Mouse (Mus musculus): ENCODE results near the gene Inmt. TPM values are rescaled to one million over a fixed set of nuclear protein-coding genes. Genes with fewer than 3 reads are reported as not detected.

Gene Inmt
- total RNA-seq, 2 experiments from 2014 or later: 13.8 to 16.1 TPM

- no peak for DNase-seq (ENCODE audit: low spot score)
Measured at GRCm38 (mm10) chr6:55171638-55172037, 3.2 kb downstream of the Inmt start.

GRCm38 (mm10) chr6:55169818-55170217, 5.0 kb downstream of the Inmt start:
- DNase-seq (ENCODE audit: low spot score): no peak

GRCm38 (mm10) chr6:55166777-55167463, 7.9 kb downstream of the Inmt start:
- peak; percentile 81 for DNase-seq (ENCODE audit: low spot score)

- no peak for DNase-seq (ENCODE audit: low spot score)
Measured at GRCm38 (mm10) chr6:55163046-55163584, 11.7 kb downstream of the Inmt start.

GRCm38 (mm10) chr6:55161311-55161761, 13.5 kb downstream of the Inmt start:
- DNase-seq (ENCODE audit: low spot score): no peak

- DNase-seq (ENCODE audit: low spot score): no peak
Measured at GRCm38 (mm10) chr6:55159256-55159655, 15.6 kb downstream of the Inmt start.

GRCm38 (mm10) chr6:55152226-55152625, 22.6 kb downstream of the Inmt start:
- no peak for DNase-seq (ENCODE audit: low spot score)

- no peak for DNase-seq (ENCODE audit: low spot score)
Measured at GRCm38 (mm10) chr6:55146138-55146537, 28.7 kb downstream of the Inmt start.

GRCm38 (mm10) chr6:55145285-55145684, 29.6 kb downstream of the Inmt start:
- peak; percentile 28 for DNase-seq (ENCODE audit: low spot score)

- peak; percentile 79 for DNase-seq (ENCODE audit: low spot score)
Measured at GRCm38 (mm10) chr6:55138343-55138742, 36.5 kb downstream of the Inmt start.

- DNase-seq (ENCODE audit: low spot score): no peak
Measured at GRCm38 (mm10) chr6:55133425-55133824, 41.4 kb downstream of the Inmt start.

- peak; percentile 59 for DNase-seq (ENCODE audit: low spot score)
Measured at GRCm38 (mm10) chr6:55132794-55133193, 42.0 kb downstream of the Inmt start, which contains the start of gene Crhr2. Gene Crhr2, minus strand, starts transcription at chr6:55133016.

GRCm38 (mm10) chr6:55131301-55131700, 43.5 kb downstream of the Inmt start:
- DNase-seq (ENCODE audit: low spot score): peak; percentile 48

- no peak for DNase-seq (ENCODE audit: low spot score)
Measured at GRCm38 (mm10) chr6:55130631-55131030, 44.2 kb downstream of the Inmt start.

- DNase-seq (ENCODE audit: low spot score): peak; percentile 74
Measured at GRCm38 (mm10) chr6:55128391-55128790, 46.5 kb downstream of the Inmt start.

GRCm38 (mm10) chr6:55126576-55126975, 48.3 kb downstream of the Inmt start:
- DNase-seq (ENCODE audit: low spot score): peak; percentile 50

GRCm38 (mm10) chr6:55123056-55123455, 51.8 kb downstream of the Inmt start:
- DNase-seq (ENCODE audit: low spot score): peak; percentile 60

Other genes starting within 250 kb of the Inmt start
- gene Nod1, start 202.4 kb downstream of the Inmt start, total RNA-seq (2021): 1 to 10 TPM; 7.1 to 8.1 TPM
- gene Ggct, start 182.1 kb downstream of the Inmt start, total RNA-seq (2021): 1 to 10 TPM; 6.6 to 8.3 TPM
- 10 to 100 TPM; 59.2 to 59.4 TPM for gene Gars, start 137.0 kb downstream of the Inmt start, total RNA-seq (2021)
- 10 to 100 TPM; 17.6 to 26.5 TPM for gene Crhr2, start 42.0 kb downstream of the Inmt start, total RNA-seq (2021)
- gene Mindy4, start 28.3 kb upstream of the Inmt start, total RNA-seq (2021): 1 to 10 TPM; 1.7 to 2.5 TPM
- gene Aqp1, start 161.4 kb upstream of the Inmt start, total RNA-seq (2021): 100 to 1,000 TPM; 212 to 215 TPM
- not detected for gene Ghrhr, start 201.3 kb upstream of the Inmt start, total RNA-seq (2021)

Data from gastrocnemius, adult 18-20 months (tissue).